Mouse (Mus musculus): ENCODE measurements around the gene Ofcc1.

DNA sequence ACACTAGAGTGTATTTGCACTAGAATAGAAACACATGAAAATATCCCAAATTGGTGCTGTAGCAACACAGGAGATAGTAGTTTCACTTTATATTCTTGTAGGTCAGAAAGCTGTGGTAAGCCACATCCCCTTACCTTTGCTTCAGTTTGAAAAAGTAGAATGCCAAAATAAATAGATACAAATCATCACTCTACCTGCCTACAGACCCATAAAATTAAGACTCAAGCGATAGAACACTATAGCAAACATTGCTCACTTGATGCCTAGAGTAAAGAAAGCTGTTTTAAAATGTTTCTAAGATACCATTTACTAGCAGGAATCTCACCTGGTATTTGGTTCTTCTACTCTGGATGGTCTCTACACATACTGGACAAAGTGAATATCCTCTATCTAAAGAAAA is 331.8 kb downstream of the Ofcc1 start:
- no peak for TF ChIP-seq CTCF (IDR thresholded peaks at IDR 0.05)
- TF ChIP-seq EP300 (IDR thresholded peaks at IDR 0.05): no peak
